ENCODE assay signal across 15 mouse cellular contexts in the genomic region with DNA sequence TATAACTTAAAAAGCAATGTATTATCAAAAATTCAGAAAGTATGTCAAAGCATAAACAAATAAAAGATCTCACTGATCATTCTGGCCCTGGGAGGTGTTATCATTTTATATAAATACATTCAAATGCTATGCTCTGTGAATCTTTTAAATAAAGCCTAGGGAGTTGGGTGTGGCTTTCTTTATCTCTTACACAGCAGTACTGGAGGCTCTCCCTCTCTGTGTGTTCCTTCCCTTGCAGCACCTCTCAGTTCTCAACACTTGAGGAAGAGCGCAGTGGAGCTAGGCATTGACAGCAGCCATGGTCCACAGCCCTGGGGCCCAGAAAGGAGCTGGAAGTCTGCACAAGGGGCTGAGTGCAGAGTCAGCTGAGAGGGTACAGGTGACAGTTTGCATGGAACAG.
"Had no signal": no experiment of that assay in that cellular context is flagged by ENCODE, and none has a peak within 500 bp of the region (broad histone marks: within the 10 kb centered on the region; RNA-seq: fewer than 3 reads in every experiment).

No protein-coding gene starts in this region.

- H3K4me3 ChIP-seq: left cerebral cortex, adult 2 months; limb, embryonic 15.5 days; liver, embryonic 15.5 days; megakaryocyte, embryonic 14.5 days; midbrain, embryonic 12.5 days; stomach, embryonic 15.5 days had no signal

- H3K9me3 ChIP-seq: limb, embryonic 15.5 days; liver, embryonic 15.5 days; megakaryocyte, embryonic 14.5 days; midbrain, embryonic 12.5 days; stomach, embryonic 15.5 days had no signal

- H3K27ac ChIP-seq: kidney, postnatal 0 days; left cerebral cortex, adult 2 months; limb, embryonic 15.5 days; liver, embryonic 15.5 days; midbrain, embryonic 12.5 days; stomach, embryonic 15.5 days had no signal

- H3K4me1 ChIP-seq: liver, embryonic 15.5 days; stomach, embryonic 15.5 days had no signal

- DNase-seq: kidney, adult 11 months; lung, embryonic 14.5 days; lung, postnatal 10 days; lung, postnatal 4 days; right cerebral cortex, postnatal 14 days; thymus, adult 2 months; thymus, postnatal 25 days had no signal

- H3K27me3 ChIP-seq: limb, embryonic 15.5 days; liver, embryonic 15.5 days; megakaryocyte, embryonic 14.5 days; midbrain, embryonic 12.5 days; stomach, embryonic 15.5 days had no signal

- ATAC-seq: midbrain, embryonic 16.5 days had no signal

- H3K9ac ChIP-seq: limb, embryonic 15.5 days; liver, embryonic 15.5 days; lung, embryonic 14.5 days; midbrain, embryonic 12.5 days; stomach, embryonic 15.5 days had no signal

- H3K36me3 ChIP-seq: limb, embryonic 15.5 days; liver, embryonic 15.5 days; midbrain, embryonic 12.5 days; stomach, embryonic 15.5 days had no signal

- H3K4me2 ChIP-seq: limb, embryonic 15.5 days; liver, embryonic 15.5 days; lung, embryonic 14.5 days; midbrain, embryonic 12.5 days; stomach, embryonic 15.5 days had no signal
